Mouse (Mus musculus): Measurements from ENCODE around the gene Wbp2nl. TPM values are rescaled to one million over a fixed set of nuclear protein-coding genes. Genes with fewer than 3 reads are reported as not detected.

Wbp2nl gene
- polyA plus RNA-seq, 1 experiment from 2014 or later, result 0.16 TPM

DNA sequence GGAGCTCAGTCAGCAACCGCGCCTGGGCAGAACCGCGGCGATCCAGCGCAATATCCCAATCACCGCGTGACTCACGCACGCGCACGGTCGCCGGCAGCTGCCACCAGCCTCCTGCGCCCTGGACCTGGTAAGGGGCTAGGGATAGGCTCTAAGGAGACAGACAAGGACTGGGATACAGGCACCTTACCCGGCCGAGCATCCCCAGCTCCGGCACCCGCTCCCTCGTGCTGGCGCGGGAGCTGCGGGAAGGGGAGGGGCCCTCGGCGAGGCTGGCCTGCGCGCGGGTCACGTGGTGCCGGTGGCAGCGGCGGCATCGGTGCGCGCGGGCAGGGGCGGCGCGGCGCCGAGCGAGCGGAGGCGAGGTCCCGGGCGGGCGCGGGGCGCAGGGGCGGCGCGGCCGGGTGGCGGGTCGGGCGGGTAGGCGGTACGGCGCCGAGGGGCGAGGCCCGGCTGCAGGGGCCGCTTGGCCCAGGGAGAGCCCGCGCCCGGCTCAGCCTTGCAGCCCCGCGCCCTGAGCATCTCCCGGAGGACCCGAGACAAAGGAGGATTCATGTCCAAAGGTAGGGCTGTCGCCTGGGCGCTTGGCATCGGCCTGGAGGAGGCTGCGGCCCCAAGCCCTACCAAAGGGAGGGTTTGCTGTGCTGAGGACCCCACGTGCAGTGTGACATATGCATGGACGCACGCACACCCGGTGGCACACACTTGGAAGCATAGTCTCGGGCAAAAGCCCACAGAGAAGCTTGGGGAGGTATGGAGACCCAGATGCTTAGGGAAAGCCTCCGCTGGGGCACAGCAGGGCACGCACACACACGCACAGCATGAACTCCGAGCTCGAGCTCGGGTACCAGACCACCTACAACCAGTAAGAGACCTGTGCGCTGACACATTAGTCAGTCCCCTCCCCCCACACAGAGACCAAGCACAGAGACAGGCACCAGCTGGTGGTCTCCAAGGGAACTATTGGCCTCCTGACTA lies 23.5 kb upstream of the Wbp2nl start:
- H3K27ac ChIP-seq, result peak overlapping the region; percentile 99
- peaks cover 61% of the 10 kb centered on the region for H3K4me1 ChIP-seq (replicated peaks)
- peaks cover 28% of the 10 kb centered on the region for H3K36me3 ChIP-seq
- peak overlapping the region; percentile 81 for H3K4me3 ChIP-seq
- no peaks in the 10 kb centered on the region for H3K9me3 ChIP-seq
- under 1% methylated on average over 57 of the region's 86 CpGs for WGBS
- peak; percentile 75 for ATAC-seq (ENCODE audit: low FRiP score)
- peak overlapping the region; percentile 98 for H3K9ac ChIP-seq
- peak overlapping the region; percentile 95 for H3K4me2 ChIP-seq
- H3K27me3 ChIP-seq, result peaks cover 26% of the 10 kb centered on the region

DNA sequence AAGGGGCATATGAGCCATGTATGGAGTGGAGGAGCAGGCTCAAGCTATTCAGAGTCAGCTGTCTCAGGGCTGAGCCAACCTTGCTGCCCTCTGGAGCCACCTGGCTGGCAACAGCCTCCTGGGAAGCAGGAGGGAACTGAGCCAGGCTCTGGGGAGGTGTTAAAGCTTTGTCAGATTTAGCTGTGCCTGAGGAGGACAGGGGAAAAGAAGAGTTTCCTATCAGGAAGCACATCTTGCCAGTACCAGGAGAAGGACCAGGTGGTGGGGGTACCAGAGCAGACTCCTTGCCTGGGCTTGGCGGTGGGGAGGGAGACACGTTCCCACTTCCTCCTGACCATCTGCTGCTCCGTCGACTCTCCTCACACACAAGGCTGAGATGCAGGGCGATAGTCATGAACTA lies 21.2 kb upstream of the Wbp2nl start:
- H3K4me1 ChIP-seq (replicated peaks), result peaks cover 44% of the 10 kb centered on the region
- peaks cover 16% of the 10 kb centered on the region for H3K27me3 ChIP-seq
- peak overlapping the region; percentile 98 for H3K9ac ChIP-seq
- peak overlapping the region; percentile 81 for H3K4me3 ChIP-seq
- H3K36me3 ChIP-seq, result peaks cover 48% of the 10 kb centered on the region
- 70% methylated on average over 5 of the region's 5 CpGs for WGBS
- peak overlapping the region; percentile 19 for H3K27ac ChIP-seq
- H3K4me2 ChIP-seq, result peak overlapping the region; percentile 95
- no peaks in the 10 kb centered on the region for H3K9me3 ChIP-seq
- ATAC-seq (ENCODE audit: low FRiP score), result no peak

DNA sequence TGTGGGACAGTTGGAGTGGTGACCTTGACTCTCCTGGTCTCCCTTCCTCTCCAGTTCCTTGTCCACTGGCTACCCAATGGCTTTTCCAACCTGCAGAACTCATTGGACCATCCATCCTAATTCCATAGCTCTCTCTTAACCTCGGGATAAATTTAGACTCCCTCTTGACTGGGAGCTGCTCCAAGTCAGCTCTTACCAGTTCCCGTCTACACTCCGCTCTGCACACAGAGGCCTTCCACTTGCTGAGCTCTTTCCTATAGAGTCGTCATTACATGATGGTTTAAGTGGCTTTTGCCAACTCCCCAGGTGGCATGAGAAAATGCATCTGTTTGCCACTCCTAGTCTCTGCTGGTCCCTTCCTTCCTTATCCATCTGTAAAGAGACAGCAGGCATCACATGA lies 18.1 kb upstream of the Wbp2nl start:
- Histone ChIP-seq H3K36me3 (peaks cover 79% of the 10 kb centered on the region), H3K27me3 (no peaks in the 10 kb centered on the region)

GRCm38 (mm10) chr15:82286157-82286556 lies 12.6 kb upstream of the Wbp2nl start:
- no peak overlapping the region for H3K27ac ChIP-seq
- WGBS, result 68% methylated on average over 12 of the region's 12 CpGs
- no peak for ATAC-seq (ENCODE audit: low FRiP score)

More for the DNA sequence above, 18.1 kb upstream of the Wbp2nl start:
- Histone ChIP-seq H3K27ac (no peak overlapping the region), H3K9me3 (no peaks in the 10 kb centered on the region), H3K4me1 (replicated peaks) (peaks cover 31% of the 10 kb centered on the region), H3K9ac (no peak overlapping the region), H3K4me2 (no peak overlapping the region), H3K4me3 (no peak overlapping the region)
- WGBS, result 90% methylated on average over 4 of the region's 4 CpGs
- no peak for ATAC-seq (ENCODE audit: low FRiP score)

GRCm38 (mm10) chr15:82290252-82290651 lies 8.5 kb upstream of the Wbp2nl start:
- H3K27ac ChIP-seq, result no peak overlapping the region
- H3K9me3 ChIP-seq, result no peaks in the 10 kb centered on the region
- WGBS, result 84% methylated on average over 7 of the region's 7 CpGs
- H3K36me3 ChIP-seq, result peaks cover 75% of the 10 kb centered on the region
- peaks cover 24% of the 10 kb centered on the region for H3K4me1 ChIP-seq (replicated peaks)
- no peak for ATAC-seq (ENCODE audit: low FRiP score)
- H3K9ac ChIP-seq, result no peak overlapping the region
- no peak overlapping the region for H3K4me2 ChIP-seq
- no peaks in the 10 kb centered on the region for H3K27me3 ChIP-seq
- no peak overlapping the region for H3K4me3 ChIP-seq

More at GRCm38 (mm10) chr15:82286157-82286556, 12.6 kb upstream of the Wbp2nl start:
- H3K27me3 ChIP-seq, result no peaks in the 10 kb centered on the region
- H3K9me3 ChIP-seq, result no peaks in the 10 kb centered on the region
- no peak overlapping the region for H3K4me3 ChIP-seq
- H3K4me2 ChIP-seq, result no peak overlapping the region
- no peaks in the 10 kb centered on the region for H3K4me1 ChIP-seq (replicated peaks)
- peaks cover 95% of the 10 kb centered on the region for H3K36me3 ChIP-seq
- no peak overlapping the region for H3K9ac ChIP-seq

DNA sequence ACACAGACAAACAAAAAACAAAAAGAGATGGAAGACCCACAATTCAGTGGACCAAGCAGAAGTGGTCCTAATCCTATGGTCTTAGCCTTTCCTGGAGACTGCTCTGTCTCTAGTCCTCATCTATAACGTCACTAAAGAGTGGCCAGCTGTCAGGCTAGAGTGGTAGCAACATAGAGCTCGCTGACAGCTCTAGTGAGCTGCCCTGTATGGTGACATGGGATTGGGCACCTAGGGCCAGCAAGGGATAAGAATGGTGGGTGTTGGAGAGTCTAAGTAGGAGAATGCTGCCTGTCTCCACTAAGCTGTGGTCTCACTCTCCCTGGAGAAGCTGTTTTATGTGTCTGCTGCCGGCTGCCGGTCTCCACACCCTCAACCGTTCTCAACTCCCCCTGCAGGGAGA lies 5.9 kb upstream of the Wbp2nl start:
- 17% methylated on average over 5 of the region's 5 CpGs for WGBS
- H3K9me3 ChIP-seq, result no peaks in the 10 kb centered on the region
- peaks cover 50% of the 10 kb centered on the region for H3K36me3 ChIP-seq
- peak; percentile 44 for ATAC-seq (ENCODE audit: low FRiP score)
- no peak overlapping the region for H3K4me3 ChIP-seq
- peak overlapping the region; percentile 31 for H3K4me2 ChIP-seq
- H3K4me1 ChIP-seq (replicated peaks), result peaks cover 24% of the 10 kb centered on the region
- H3K27ac ChIP-seq, result peak overlapping the region; percentile 78
- no peaks in the 10 kb centered on the region for H3K27me3 ChIP-seq
- 0 out of 2 replicates have a peak overlapping the region, but pooled peaks have one; percentile 24 for H3K9ac ChIP-seq

GRCm38 (mm10) chr15:82293271-82293711 lies 5.5 kb upstream of the Wbp2nl start:
- WGBS, result 5% methylated on average over 7 of the region's 7 CpGs
- no peaks in the 10 kb centered on the region for H3K27me3 ChIP-seq
- H3K9me3 ChIP-seq, result no peaks in the 10 kb centered on the region
- H3K9ac ChIP-seq, result 0 out of 2 replicates have a peak overlapping the region, but pooled peaks have one; percentile 24
- H3K4me3 ChIP-seq, result no peak overlapping the region
- H3K36me3 ChIP-seq, result peaks cover 46% of the 10 kb centered on the region
- H3K27ac ChIP-seq, result peak overlapping the region; percentile 78
- peak; percentile 86 for ATAC-seq (ENCODE audit: low FRiP score)
- peak overlapping the region; percentile 31 for H3K4me2 ChIP-seq
- H3K4me1 ChIP-seq (replicated peaks), result peaks cover 24% of the 10 kb centered on the region

GRCm38 (mm10) chr15:82294059-82294458 lies 4.7 kb upstream of the Wbp2nl start:
- H3K4me3 ChIP-seq, result no peak overlapping the region
- 0 out of 2 replicates have a peak, but pooled peaks cover 3% of the 10 kb centered on the region for H3K27me3 ChIP-seq
- H3K27ac ChIP-seq, result peak overlapping the region; percentile 78; the same call in 1 of the 2 replicates
- WGBS, result 42% methylated on average over 8 of the region's 8 CpGs
- 0 out of 2 replicates have a peak, but pooled peaks have one; percentile 12 for ATAC-seq (ENCODE audit: low FRiP score)
- no peak overlapping the region for H3K4me2 ChIP-seq
- peaks cover 38% of the 10 kb centered on the region for H3K36me3 ChIP-seq
- H3K9me3 ChIP-seq, result no peaks in the 10 kb centered on the region
- no peak overlapping the region for H3K9ac ChIP-seq
- H3K4me1 ChIP-seq (replicated peaks), result peaks cover 24% of the 10 kb centered on the region

DNA sequence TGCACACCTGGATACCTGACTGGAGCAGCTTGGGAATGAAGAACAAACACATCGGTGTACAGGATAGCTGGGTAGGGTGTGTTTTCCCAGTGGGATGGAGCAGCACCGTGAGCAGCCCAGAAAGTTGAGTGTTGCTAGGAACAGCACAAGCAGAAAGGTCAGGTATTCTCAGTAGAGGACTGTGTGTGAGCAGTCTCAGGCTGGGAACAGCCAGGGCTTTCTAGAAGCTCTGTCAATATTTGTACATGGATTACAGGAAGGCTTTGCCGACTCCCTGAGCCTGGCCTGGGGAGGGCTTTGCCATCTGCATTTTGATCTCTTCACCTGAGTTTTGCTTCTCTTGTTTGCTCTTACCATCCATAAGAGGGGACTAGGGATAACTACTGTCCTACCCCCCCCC lies 8.4 kb downstream of the Wbp2nl start:
- 81% methylated on average over 3 of the region's 3 CpGs for WGBS
- Histone ChIP-seq H3K36me3 (no peaks in the 10 kb centered on the region), H3K9ac (no peak overlapping the region), H3K4me1 (replicated peaks) (no peaks in the 10 kb centered on the region), H3K27me3 (no peaks in the 10 kb centered on the region), H3K27ac (no peak overlapping the region), H3K9me3 (no peaks in the 10 kb centered on the region), H3K4me2 (no peak overlapping the region), H3K4me3 (no peak overlapping the region)
- no peak for ATAC-seq (ENCODE audit: low FRiP score)

GRCm38 (mm10) chr15:82308416-82308815 lies 9.7 kb downstream of the Wbp2nl start:
- WGBS, result 84% methylated on average over 3 of the region's 3 CpGs
- ATAC-seq (ENCODE audit: low FRiP score), result no peak
- Histone ChIP-seq H3K27ac (no peak overlapping the region), H3K36me3 (no peaks in the 10 kb centered on the region), H3K9ac (no peak overlapping the region), H3K27me3 (no peaks in the 10 kb centered on the region), H3K9me3 (no peaks in the 10 kb centered on the region), H3K4me3 (no peak overlapping the region), H3K4me2 (no peak overlapping the region), H3K4me1 (replicated peaks) (no peaks in the 10 kb centered on the region)

DNA sequence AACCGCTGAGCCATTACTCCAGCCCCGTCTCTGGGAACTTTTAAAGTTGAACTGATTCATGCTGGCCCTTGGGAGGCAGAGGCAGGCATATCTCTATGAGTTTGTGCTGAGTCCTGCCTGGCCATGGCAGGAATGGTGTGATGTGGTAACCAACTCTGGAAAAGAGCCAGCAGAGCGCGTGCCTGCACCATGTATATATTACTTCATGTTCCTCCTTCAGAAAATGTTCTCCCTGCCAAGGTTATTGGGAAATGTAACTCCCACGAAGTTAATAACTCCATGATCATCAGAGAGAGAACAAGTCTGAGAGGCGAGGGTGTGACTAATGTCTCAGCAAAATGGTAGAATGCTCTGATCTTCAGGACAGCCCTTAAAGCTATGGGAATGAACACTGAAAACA lies 19.1 kb downstream of the Wbp2nl start:
- Histone ChIP-seq H3K9me3 (no peaks in the 10 kb centered on the region), H3K4me2 (no peak overlapping the region), H3K9ac (no peak overlapping the region), H3K4me1 (replicated peaks) (no peaks in the 10 kb centered on the region), H3K4me3 (no peak overlapping the region), H3K36me3 (no peaks in the 10 kb centered on the region), H3K27me3 (no peaks in the 10 kb centered on the region), H3K27ac (no peak overlapping the region)
- ATAC-seq (ENCODE audit: low FRiP score), result no peak
- 87% methylated on average over 6 of the region's 6 CpGs for WGBS

- H3K9ac ChIP-seq, result no peak overlapping the region
- 87% methylated on average over 1 of the region's 1 CpGs for WGBS
- ATAC-seq (ENCODE audit: low FRiP score), result no peak
These were observed 20.9 kb downstream of the Wbp2nl start for GRCm38 (mm10) chr15:82319613-82320012.

More at GRCm38 (mm10) chr15:82319613-82320012, 20.9 kb downstream of the Wbp2nl start:
- H3K4me2 ChIP-seq, result no peak overlapping the region
- no peaks in the 10 kb centered on the region for H3K9me3 ChIP-seq
- H3K4me3 ChIP-seq, result no peak overlapping the region
- H3K4me1 ChIP-seq (replicated peaks), result peaks cover 4% of the 10 kb centered on the region
- H3K36me3 ChIP-seq, result no peaks in the 10 kb centered on the region
- no peaks in the 10 kb centered on the region for H3K27me3 ChIP-seq
- no peak overlapping the region for H3K27ac ChIP-seq

Measured in hindbrain, embryonic 13.5 days (tissue).